Mouse (Mus musculus): ENCODE data around the gene Mef2b. TPM values are rescaled to one million over a fixed set of nuclear protein-coding genes. Genes with fewer than 3 reads are reported as not detected.

The Mef2b gene
- polyA plus RNA-seq, 1 experiment = 2.3 TPM

- no peak overlapping the region for H3K27ac ChIP-seq (ENCODE audit: insufficient read depth, low read length)
- H3K36me3 ChIP-seq (ENCODE audit: control insufficient read depth, insufficient read depth, low read length) = no peaks in the 10 kb centered on the region
- no peak overlapping the region for H3K4me3 ChIP-seq (ENCODE audit: extremely low read depth, insufficient read depth, insufficient read length)
- TF ChIP-seq POLR2A (IDR thresholded peaks at IDR 0.05; ENCODE audit: low read depth, low read length) (no peak), CTCF (IDR thresholded peaks at IDR 0.05; ENCODE audit: extremely low read depth, insufficient read depth, insufficient read length, insufficient replicate concordance) (no peak)
- no peaks in the 10 kb centered on the region for H3K27me3 ChIP-seq (ENCODE audit: control insufficient read depth, insufficient read depth, low read length)
- H3K4me1 ChIP-seq (ENCODE audit: control insufficient read depth, insufficient read depth, insufficient read length) = no peaks in the 10 kb centered on the region
- DNase-seq (ENCODE audit: low read depth in 1 of 2, low spot score in 2 of 2) = no peak
- 79% methylated on average over 7 of the region's 7 CpGs for WGBS
These were observed 49.2 kb downstream of the Mef2b start for GRCm38 (mm10) chr8:70188707-70189106.

- no peak for DNase-seq (ENCODE audit: low read depth in 1 of 2, low spot score in 2 of 2)
- Histone ChIP-seq H3K36me3 (ENCODE audit: control insufficient read depth, insufficient read depth, low read length) (no peaks in the 10 kb centered on the region), H3K4me3 (ENCODE audit: extremely low read depth, insufficient read depth, insufficient read length) (no peak overlapping the region), H3K27me3 (ENCODE audit: control insufficient read depth, insufficient read depth, low read length) (no peaks in the 10 kb centered on the region), H3K27ac (ENCODE audit: insufficient read depth, low read length) (no peak overlapping the region), H3K4me1 (ENCODE audit: control insufficient read depth, insufficient read depth, insufficient read length) (no peaks in the 10 kb centered on the region)
- TF ChIP-seq CTCF (IDR thresholded peaks at IDR 0.05; ENCODE audit: extremely low read depth, insufficient read depth, insufficient read length, insufficient replicate concordance) (no peak), POLR2A (IDR thresholded peaks at IDR 0.05; ENCODE audit: low read depth, low read length) (no peak)
- WGBS = 92% methylated on average over 5 of the region's 5 CpGs
These were observed 53.7 kb downstream of the Mef2b start for GRCm38 (mm10) chr8:70193238-70193637.

- Histone ChIP-seq H3K4me3 (ENCODE audit: extremely low read depth, insufficient read depth, insufficient read length) (no peak overlapping the region), H3K36me3 (ENCODE audit: control insufficient read depth, insufficient read depth, low read length) (no peaks in the 10 kb centered on the region), H3K27ac (ENCODE audit: insufficient read depth, low read length) (no peak overlapping the region), H3K27me3 (ENCODE audit: control insufficient read depth, insufficient read depth, low read length) (no peaks in the 10 kb centered on the region), H3K4me1 (ENCODE audit: control insufficient read depth, insufficient read depth, insufficient read length) (no peaks in the 10 kb centered on the region)
- TF ChIP-seq CTCF (IDR thresholded peaks at IDR 0.05; ENCODE audit: extremely low read depth, insufficient read depth, insufficient read length, insufficient replicate concordance) (no peak), POLR2A (IDR thresholded peaks at IDR 0.05; ENCODE audit: low read depth, low read length) (no peak)
- WGBS = 96% methylated on average over 3 of the region's 3 CpGs
- DNase-seq (ENCODE audit: low read depth in 1 of 2, low spot score in 2 of 2) = no peak
These were observed 54.7 kb downstream of the Mef2b start for GRCm38 (mm10) chr8:70194191-70194590.

GRCm38 (mm10) chr8:70195762-70196161, 56.3 kb downstream of the Mef2b start:
- Histone ChIP-seq H3K36me3 (ENCODE audit: control insufficient read depth, insufficient read depth, low read length) (no peaks in the 10 kb centered on the region), H3K4me3 (ENCODE audit: extremely low read depth, insufficient read depth, insufficient read length) (no peak overlapping the region), H3K27me3 (ENCODE audit: control insufficient read depth, insufficient read depth, low read length) (no peaks in the 10 kb centered on the region), H3K4me1 (ENCODE audit: control insufficient read depth, insufficient read depth, insufficient read length) (no peaks in the 10 kb centered on the region), H3K27ac (ENCODE audit: insufficient read depth, low read length) (no peak overlapping the region)
- no peak for DNase-seq (ENCODE audit: low read depth in 1 of 2, low spot score in 2 of 2)
- TF ChIP-seq CTCF (IDR thresholded peaks at IDR 0.05; ENCODE audit: extremely low read depth, insufficient read depth, insufficient read length, insufficient replicate concordance) (no peak), POLR2A (IDR thresholded peaks at IDR 0.05; ENCODE audit: low read depth, low read length) (no peak)
- 87% methylated on average over 2 of the region's 2 CpGs for WGBS

GRCm38 (mm10) chr8:70197603-70198002, 58.1 kb downstream of the Mef2b start:
- no peak overlapping the region for H3K27ac ChIP-seq (ENCODE audit: insufficient read depth, low read length)
- no peaks in the 10 kb centered on the region for H3K4me1 ChIP-seq (ENCODE audit: control insufficient read depth, insufficient read depth, insufficient read length)
- TF ChIP-seq POLR2A (IDR thresholded peaks at IDR 0.05; ENCODE audit: low read depth, low read length) (no peak), CTCF (IDR thresholded peaks at IDR 0.05; ENCODE audit: extremely low read depth, insufficient read depth, insufficient read length, insufficient replicate concordance) (no peak)
- DNase-seq (ENCODE audit: low read depth in 1 of 2, low spot score in 2 of 2) = no peak
- no peaks in the 10 kb centered on the region for H3K36me3 ChIP-seq (ENCODE audit: control insufficient read depth, insufficient read depth, low read length)
- no peaks in the 10 kb centered on the region for H3K27me3 ChIP-seq (ENCODE audit: control insufficient read depth, insufficient read depth, low read length)
- WGBS = 91% methylated on average over 7 of the region's 7 CpGs
- no peak overlapping the region for H3K4me3 ChIP-seq (ENCODE audit: extremely low read depth, insufficient read depth, insufficient read length)

GRCm38 (mm10) chr8:70200098-70200681, 60.7 kb downstream of the Mef2b start:
- DNase-seq (ENCODE audit: low read depth in 1 of 2, low spot score in 2 of 2) = no peak
- no peaks in the 10 kb centered on the region for H3K4me1 ChIP-seq (ENCODE audit: control insufficient read depth, insufficient read depth, insufficient read length)
- no peak overlapping the region for H3K4me3 ChIP-seq (ENCODE audit: extremely low read depth, insufficient read depth, insufficient read length)
- no peak overlapping the region for H3K27ac ChIP-seq (ENCODE audit: insufficient read depth, low read length)
- H3K27me3 ChIP-seq (ENCODE audit: control insufficient read depth, insufficient read depth, low read length) = no peaks in the 10 kb centered on the region
- no peaks in the 10 kb centered on the region for H3K36me3 ChIP-seq (ENCODE audit: control insufficient read depth, insufficient read depth, low read length)
- 81% methylated on average over 5 of the region's 5 CpGs for WGBS
- TF ChIP-seq POLR2A (IDR thresholded peaks at IDR 0.05; ENCODE audit: low read depth, low read length) (no peak), CTCF (IDR thresholded peaks at IDR 0.05; ENCODE audit: extremely low read depth, insufficient read depth, insufficient read length, insufficient replicate concordance) (no peak; the same call in 1 of the 2 replicates)

GRCm38 (mm10) chr8:70201417-70201816, 61.9 kb downstream of the Mef2b start:
- H3K36me3 ChIP-seq (ENCODE audit: control insufficient read depth, insufficient read depth, low read length) = no peaks in the 10 kb centered on the region
- no peaks in the 10 kb centered on the region for H3K4me1 ChIP-seq (ENCODE audit: control insufficient read depth, insufficient read depth, insufficient read length)
- H3K27ac ChIP-seq (ENCODE audit: insufficient read depth, low read length) = no peak overlapping the region; the same call in 1 of the 2 replicates
- DNase-seq (ENCODE audit: low read depth in 1 of 2, low spot score in 2 of 2) = no peak
- no peaks in the 10 kb centered on the region for H3K27me3 ChIP-seq (ENCODE audit: control insufficient read depth, insufficient read depth, low read length)
- 73% methylated on average over 3 of the region's 3 CpGs for whole genome bisulfite sequencing
- TF ChIP-seq POLR2A (IDR thresholded peaks at IDR 0.05; ENCODE audit: low read depth, low read length) (no peak), CTCF (IDR thresholded peaks at IDR 0.05; ENCODE audit: extremely low read depth, insufficient read depth, insufficient read length, insufficient replicate concordance) (no peak)
- no peak overlapping the region for H3K4me3 ChIP-seq (ENCODE audit: extremely low read depth, insufficient read depth, insufficient read length)
